Mouse (Mus musculus) E14TG2a.4 (cell line): ENCODE results near the gene Gli1.
"Not testable (repeated sequence)": the region's sequence is repeated elsewhere in the genome, so short reads cannot be mapped to it uniquely, and the experiment has no call there.

Source experiments
- H3K27me3 ChIP-seq: 2 replicates; pipeline ENCODE4 v1.6.1; 2014; ENCODE audit warnings: low read length, control low read depth; ENCODE audit not compliant: insufficient read depth
- H3K36me3 ChIP-seq: 2 replicates; pipeline ENCODE4 v1.6.1; 2014; ENCODE audit warnings: low read length, control low read depth; ENCODE audit not compliant: insufficient read depth
- H3K4me1 ChIP-seq: replicated peaks from 2 replicates; pipeline ENCODE4 v1.6.1; 2014; ENCODE audit warnings: low read depth, low read length, control low read depth
- H3K4me3 ChIP-seq: replicated peaks from 2 replicates; pipeline ENCODE4 v1.5.1; 2014; ENCODE audit warnings: mild to moderate bottlenecking, low read length
- H3K9me3 ChIP-seq: 2 replicates; pipeline ENCODE4 v1.6.1; 2014; ENCODE audit warnings: low read length, control low read depth
- CTCF ChIP-seq: conservative IDR thresholded peaks from 2 replicates; pipeline ENCODE4 v1.5.1; 2014; ENCODE audit warnings: low read length
- NANOG ChIP-seq: IDR thresholded peaks from 2 replicates; pipeline ENCODE4 v1.6.1; 2014; ENCODE audit warnings: borderline replicate concordance, low read length, mixed read lengths
- POU5F1 ChIP-seq: IDR thresholded peaks from 2 replicates; pipeline ENCODE4 v1.6.1; 2014; ENCODE audit warnings: low read length, borderline replicate concordance

Gli1 gene

GRCm38 (mm10) chr10:127311476-127312355, 30.1 kb downstream of the Gli1 start, which contains the start of gene Mars:
Gene Mars, minus strand, starts transcription at chr10:127311786.
- no peaks in the 10 kb centered on the region for H3K9me3 ChIP-seq
- peaks cover 37% of the 10 kb centered on the region for H3K36me3 ChIP-seq
- TF ChIP-seq CTCF, result no peak
- no peak for TF ChIP-seq POU5F1
- TF ChIP-seq NANOG, result no peak
- H3K4me1 ChIP-seq, result peaks cover 36% of the 10 kb centered on the region
- H3K4me3 ChIP-seq, result peak within 1 kb of the TSS; percentile 89
- H3K27me3 ChIP-seq, result no peaks in the 10 kb centered on the region

GRCm38 (mm10) chr10:127310523-127311475, 31.0 kb downstream of the Gli1 start:
- no peaks in the 10 kb centered on the region for H3K27me3 ChIP-seq
- H3K9me3 ChIP-seq, result no peaks in the 10 kb centered on the region
- H3K4me3 ChIP-seq, result peak overlapping the region; percentile 89
- H3K36me3 ChIP-seq, result peaks cover 46% of the 10 kb centered on the region
- TF ChIP-seq CTCF (no peak), POU5F1 (no peak), NANOG (no peak)
- H3K4me1 ChIP-seq, result peaks cover 38% of the 10 kb centered on the region

GRCm38 (mm10) chr10:127309167-127309566, 32.6 kb downstream of the Gli1 start:
- peaks cover 63% of the 10 kb centered on the region for H3K36me3 ChIP-seq
- H3K27me3 ChIP-seq, H3K4me3 ChIP-seq, H3K9me3 ChIP-seq: not testable (repeated sequence)
- H3K4me1 ChIP-seq, result peaks cover 54% of the 10 kb centered on the region

- TF ChIP-seq CTCF (no peak), POU5F1 (no peak), NANOG (no peak)
- H3K36me3 ChIP-seq, result peaks cover 100% of the 10 kb centered on the region
- H3K4me3 ChIP-seq, result no peak overlapping the region
- no peaks in the 10 kb centered on the region for H3K27me3 ChIP-seq
- H3K9me3 ChIP-seq, result no peaks in the 10 kb centered on the region
- H3K4me1 ChIP-seq, result peaks cover 38% of the 10 kb centered on the region
These were observed 38.6 kb downstream of the Gli1 start for GRCm38 (mm10) chr10:127303136-127303535.

GRCm38 (mm10) chr10:127300361-127300760, 41.4 kb downstream of the Gli1 start:
- TF ChIP-seq CTCF (no peak), POU5F1 (no peak), NANOG (no peak)
- H3K9me3 ChIP-seq, result no peaks in the 10 kb centered on the region
- H3K36me3 ChIP-seq, result peaks cover 99% of the 10 kb centered on the region
- peaks cover 49% of the 10 kb centered on the region for H3K4me1 ChIP-seq
- H3K27me3 ChIP-seq, result no peaks in the 10 kb centered on the region
- H3K4me3 ChIP-seq, result no peak overlapping the region

GRCm38 (mm10) chr10:127297015-127297871, 44.5 kb downstream of the Gli1 start:
- Histone ChIP-seq H3K4me1 (peaks cover 43% of the 10 kb centered on the region), H3K4me3 (no peak overlapping the region), H3K27me3 (no peaks in the 10 kb centered on the region), H3K9me3 (no peaks in the 10 kb centered on the region), H3K36me3 (peaks cover 99% of the 10 kb centered on the region)
- TF ChIP-seq POU5F1 (no peak), NANOG (no peak), CTCF (no peak)

GRCm38 (mm10) chr10:127295986-127296794, 45.6 kb downstream of the Gli1 start:
- Histone ChIP-seq H3K4me1 (peaks cover 54% of the 10 kb centered on the region), H3K27me3 (no peaks in the 10 kb centered on the region), H3K9me3 (no peaks in the 10 kb centered on the region), H3K4me3 (no peak overlapping the region), H3K36me3 (peaks cover 94% of the 10 kb centered on the region)
- no peak for TF ChIP-seq NANOG
- TF ChIP-seq CTCF, result no peak
- no peak for TF ChIP-seq POU5F1
